Mouse (Mus musculus): ENCODE measurements around the gene Trim54. TPM values are rescaled to one million over a fixed set of nuclear protein-coding genes. Genes with fewer than 3 reads are reported as not detected.
A peak's percentile ranks its signal among the peaks of the same experiment; 100 is the strongest.

Gene Trim54
- total RNA-seq, 2 experiments from 2014 or later, result 1.4 to 2.8 TPM

DNA sequence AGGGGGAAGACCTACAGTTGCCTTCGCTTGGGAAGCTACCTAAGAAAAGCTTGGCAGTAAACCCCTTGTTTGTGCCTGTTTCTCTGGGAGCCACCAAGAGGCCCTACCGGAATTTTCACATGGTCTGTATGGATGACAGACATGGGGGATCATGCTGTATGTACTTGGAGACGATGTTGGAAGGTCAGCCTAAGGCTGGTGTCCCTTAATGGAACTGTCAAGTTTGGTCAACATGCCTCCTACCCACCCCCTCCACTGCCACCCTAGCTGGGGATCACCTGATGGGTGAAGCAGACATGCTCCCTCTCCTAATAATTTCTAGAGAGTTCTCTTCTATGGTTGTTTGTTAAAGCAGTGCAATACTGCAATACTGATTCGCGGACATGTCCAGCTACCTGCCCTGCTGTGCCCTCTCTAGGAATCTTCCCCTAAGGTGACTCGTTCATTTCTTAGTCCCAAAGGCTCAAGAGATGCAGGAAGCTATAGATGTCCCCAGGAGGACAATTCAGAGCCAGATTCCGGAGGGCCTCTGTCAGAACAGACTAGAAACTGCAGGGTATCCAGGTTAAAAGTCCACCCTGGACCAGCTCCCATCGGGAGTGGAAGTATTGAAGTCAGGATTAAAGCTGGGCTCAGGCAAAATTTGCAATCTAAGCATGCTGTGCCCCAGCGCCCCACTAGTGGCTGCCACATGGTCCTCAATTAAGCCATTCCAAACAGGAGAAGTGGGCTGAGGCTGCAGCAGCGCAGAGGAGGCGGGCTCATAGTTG lies 20.6 kb upstream of the Trim54 start:
- DNase-seq (ENCODE audit: low spot score in 2 of 2), result no peak
- intact Hi-C loops (cut with DNase I), result no loop called here

DNA sequence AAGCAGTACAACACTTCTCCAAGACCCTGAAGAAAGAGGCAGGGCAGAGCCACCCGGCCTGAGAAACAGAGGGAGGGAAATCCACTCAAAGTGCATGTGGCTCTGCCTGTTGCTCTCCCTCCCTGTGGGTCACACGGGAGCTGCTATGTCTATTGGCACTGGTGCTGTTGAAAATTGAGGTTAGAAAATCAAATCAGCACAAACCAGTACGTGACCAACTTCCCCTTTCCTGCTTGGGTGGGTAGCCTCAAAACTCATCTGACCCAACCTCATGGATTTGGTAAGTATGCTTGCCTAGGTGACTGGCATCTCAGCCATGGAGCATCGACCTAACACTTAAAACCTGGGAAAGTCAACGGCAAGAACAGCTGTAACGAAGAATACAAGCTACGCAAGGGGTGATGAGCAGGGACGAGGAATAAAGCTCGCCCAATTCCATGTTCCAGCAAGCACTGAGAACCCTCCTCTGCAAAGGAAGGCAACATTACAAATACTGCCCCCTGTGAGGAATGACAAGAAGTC lies 10.6 kb upstream of the Trim54 start, which contains the start of gene Dnajc5g:
Gene Dnajc5g (plus strand): TSS at position 472 of the 522 bp plus-strand sequence.
- DNase-seq (ENCODE audit: low spot score in 2 of 2), result no peak
- intact Hi-C loops (cut with DNase I), result no loop called here

DNA sequence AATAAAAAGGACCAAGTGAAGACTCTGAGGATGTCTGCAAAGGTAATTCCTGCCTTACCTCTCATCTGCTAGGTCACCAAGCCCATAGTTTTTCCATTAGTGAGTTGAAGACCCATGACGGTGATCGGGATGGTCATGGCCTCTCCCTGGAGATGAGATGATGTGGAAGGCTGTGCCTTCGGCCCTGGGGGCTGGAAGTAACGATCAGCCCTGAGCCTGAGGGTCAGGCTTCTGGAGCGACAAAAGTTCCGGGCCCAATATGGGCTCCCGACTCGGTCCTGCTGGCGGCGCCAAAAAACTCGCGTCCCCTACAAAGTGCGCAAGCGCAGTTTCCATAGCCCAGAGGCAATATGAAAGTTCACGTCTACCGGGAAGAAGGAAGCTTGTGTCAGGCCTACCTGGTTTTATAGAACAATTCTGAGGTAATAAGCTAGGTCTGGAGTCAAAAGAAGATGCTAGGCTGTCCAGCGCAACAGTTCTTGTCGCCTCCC lies 8.5 kb upstream of the Trim54 start, which contains the start of gene Slc30a3:
Gene Slc30a3 (minus strand): TSS at position 238 of the 491 bp plus-strand sequence.
- intact Hi-C loops (cut with DNase I), result no loop called here

DNA sequence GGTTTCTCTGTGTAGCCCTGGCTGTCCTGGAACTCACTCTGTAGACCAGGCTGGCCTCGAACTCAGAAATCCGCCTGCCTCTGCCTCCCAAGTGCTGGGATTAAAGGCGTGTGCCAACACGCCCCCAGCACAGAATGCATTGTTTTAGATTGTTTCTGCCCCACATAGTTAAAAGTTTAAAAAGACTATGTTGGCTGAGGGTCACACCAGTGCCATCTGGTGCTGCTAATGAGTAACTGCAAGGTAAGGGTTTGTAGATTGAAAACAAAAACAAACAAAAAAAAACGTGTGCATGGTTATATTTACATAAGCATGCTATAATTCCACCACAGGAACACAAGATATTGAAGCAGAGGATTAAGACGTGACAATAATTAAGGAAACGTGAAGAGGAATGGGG lies 5.7 kb upstream of the Trim54 start:
- intact Hi-C loops (cut with DNase I), result no loop called here
- DNase-seq (ENCODE audit: low spot score in 2 of 2), result no peak

More for the DNA sequence above, 8.5 kb upstream of the Trim54 start, which contains the start of gene Slc30a3:
- DNase-seq (ENCODE audit: low spot score in 2 of 2), result no peak

DNA sequence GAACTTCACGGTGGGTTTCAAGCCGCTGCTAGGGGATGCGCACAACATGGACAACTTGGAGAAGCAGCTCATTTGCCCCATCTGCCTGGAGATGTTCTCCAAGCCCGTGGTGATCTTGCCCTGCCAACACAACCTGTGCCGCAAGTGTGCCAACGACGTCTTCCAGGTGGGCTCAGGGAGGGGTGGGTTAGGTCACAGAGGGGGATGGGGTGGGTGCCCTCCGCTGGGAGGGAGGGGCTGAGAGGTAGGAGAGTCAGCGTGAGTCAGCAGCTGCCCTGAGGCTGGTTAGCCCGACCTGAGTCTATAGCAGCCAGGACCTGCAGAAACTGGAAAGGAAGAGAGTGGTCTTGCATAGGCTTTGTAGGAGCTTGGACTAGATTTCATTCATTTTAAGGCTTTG lies 400 bp downstream of the Trim54 start:
- intact Hi-C loops (cut with DNase I), result no loop called here
- no peak for DNase-seq (ENCODE audit: low spot score in 2 of 2)

DNA sequence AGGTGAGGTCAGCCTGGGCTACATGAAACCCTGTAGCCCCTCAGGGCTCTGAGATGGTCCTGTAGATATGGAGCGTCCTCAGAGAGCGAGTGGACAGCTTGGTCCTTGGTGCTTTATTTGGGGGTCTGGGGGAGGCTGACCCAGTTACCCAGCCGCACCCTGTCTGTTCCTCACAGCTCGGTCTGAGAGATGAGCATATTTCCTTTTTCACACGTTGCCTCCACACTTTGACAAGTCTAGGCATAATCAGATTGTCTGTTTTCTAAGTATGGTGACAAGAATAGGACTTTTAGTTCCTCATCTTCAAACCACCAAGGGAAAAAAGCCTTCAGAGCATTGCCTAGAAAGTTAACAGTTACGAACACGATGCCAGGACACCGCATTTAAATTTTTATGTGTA lies 4.6 kb downstream of the Trim54 start:
- DNase-seq (ENCODE audit: low spot score in 2 of 2), result peak; percentile 38 to 50
- intact Hi-C loops (cut with DNase I), result loop anchor here (5.0 kb wide), 1 partner anchor 39 kb away; no protein-coding TSS in a partner anchor

DNA sequence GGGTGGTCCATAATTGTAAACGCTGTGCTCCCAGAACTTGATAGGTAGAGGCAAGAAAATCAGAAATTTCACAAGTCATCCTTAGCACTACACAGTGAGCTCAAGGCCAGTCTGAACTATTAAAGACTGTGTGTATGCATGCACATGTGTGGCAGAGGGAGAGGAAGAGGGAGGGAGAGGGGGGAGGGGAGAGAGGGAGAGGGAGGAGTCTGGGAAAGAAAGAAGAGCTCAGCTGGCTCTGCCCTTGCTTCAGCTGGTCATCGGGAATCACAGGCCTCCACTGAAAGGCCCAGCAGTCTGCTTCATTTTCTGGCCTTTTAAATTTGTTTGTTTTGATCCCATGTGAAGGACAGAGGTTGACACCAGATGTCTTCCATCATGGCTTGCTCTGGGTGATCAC lies 7.0 kb downstream of the Trim54 start:
- no peak for DNase-seq (ENCODE audit: low spot score in 2 of 2)
- intact Hi-C loops (cut with DNase I), result loop anchor here (5.0 kb wide), 1 partner anchor 41 kb away; no protein-coding TSS in a partner anchor

DNA sequence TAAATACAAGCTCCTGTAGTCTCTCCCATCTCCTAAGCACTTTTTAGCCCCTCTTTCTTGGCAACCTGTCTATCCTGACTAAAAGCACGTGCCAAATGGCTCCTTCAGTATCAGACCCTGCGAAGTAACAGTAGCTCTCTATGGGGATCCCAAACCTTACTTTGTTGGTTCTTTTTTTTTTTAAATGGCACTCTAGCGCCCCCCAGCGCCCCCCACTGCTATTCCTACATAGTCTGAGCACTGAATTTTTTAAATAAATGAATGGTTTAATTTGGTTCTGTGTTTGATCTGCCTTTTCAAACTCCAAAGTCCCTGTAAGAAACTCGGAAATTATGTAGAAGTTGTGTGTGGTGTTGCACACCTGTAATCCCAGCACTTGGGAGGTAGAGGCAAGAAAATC lies 9.5 kb downstream of the Trim54 start:
- intact Hi-C loops (cut with DNase I), result no loop called here
- DNase-seq (ENCODE audit: low spot score in 2 of 2), result no peak

DNA sequence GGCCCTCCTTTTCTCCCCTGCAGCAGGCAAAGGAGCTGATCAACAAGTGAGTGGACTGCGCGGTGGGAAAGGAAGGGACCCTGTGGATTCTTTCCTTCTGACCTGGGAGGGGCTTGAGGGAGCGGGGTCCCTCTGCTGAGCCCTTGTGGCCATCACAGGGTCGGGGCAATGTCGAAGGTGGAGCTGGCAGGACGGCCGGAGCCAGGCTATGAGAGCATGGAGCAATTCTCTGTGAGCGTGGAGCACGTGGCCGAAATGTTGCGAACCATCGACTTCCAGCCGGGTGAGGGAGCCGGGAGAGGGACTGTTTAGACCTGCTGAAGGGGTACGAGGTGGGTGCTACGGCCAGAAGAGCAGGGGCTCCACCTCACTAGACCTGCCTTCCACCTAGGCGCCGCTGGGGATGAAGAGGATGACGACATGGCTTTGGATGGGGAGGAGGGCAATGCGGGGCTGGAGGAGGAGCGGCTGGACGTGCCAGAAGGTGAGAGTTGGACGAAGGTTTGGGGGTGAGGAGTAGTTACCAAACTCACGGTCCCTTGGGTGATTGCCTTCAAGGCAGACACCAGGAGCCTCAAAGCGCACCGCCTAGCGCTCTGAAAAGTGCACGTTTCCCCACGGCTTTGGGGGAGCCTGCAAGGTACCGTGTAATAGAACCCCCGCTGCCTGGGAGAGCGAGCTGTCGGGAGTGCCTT lies 20.4 kb downstream of the Trim54 start:
- DNase-seq (ENCODE audit: low spot score in 2 of 2), result no peak
- intact Hi-C loops (cut with DNase I), result no loop called here

DNA sequence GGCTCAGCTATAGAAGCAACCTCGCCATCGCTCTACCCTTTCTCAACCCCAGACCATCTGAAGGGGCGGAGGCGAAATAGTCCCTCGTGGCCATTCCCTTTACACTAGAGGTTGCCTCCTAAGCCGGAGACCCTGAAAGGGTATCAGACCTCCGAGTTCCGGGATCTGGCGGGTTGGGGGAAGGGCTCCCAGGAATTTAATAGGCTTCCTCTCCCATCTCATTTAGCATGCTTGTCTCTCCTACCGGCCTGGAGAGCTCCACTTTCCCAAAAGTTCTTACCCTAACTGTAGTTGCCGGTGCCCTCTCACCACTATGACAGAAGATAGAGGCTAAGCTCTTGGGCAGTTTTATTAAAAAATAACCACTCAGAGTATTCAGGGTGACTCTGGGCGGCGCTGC lies 21.1 kb downstream of the Trim54 start:
- DNase-seq (ENCODE audit: low spot score in 2 of 2), result no peak
- intact Hi-C loops (cut with DNase I), result no loop called here

DNA sequence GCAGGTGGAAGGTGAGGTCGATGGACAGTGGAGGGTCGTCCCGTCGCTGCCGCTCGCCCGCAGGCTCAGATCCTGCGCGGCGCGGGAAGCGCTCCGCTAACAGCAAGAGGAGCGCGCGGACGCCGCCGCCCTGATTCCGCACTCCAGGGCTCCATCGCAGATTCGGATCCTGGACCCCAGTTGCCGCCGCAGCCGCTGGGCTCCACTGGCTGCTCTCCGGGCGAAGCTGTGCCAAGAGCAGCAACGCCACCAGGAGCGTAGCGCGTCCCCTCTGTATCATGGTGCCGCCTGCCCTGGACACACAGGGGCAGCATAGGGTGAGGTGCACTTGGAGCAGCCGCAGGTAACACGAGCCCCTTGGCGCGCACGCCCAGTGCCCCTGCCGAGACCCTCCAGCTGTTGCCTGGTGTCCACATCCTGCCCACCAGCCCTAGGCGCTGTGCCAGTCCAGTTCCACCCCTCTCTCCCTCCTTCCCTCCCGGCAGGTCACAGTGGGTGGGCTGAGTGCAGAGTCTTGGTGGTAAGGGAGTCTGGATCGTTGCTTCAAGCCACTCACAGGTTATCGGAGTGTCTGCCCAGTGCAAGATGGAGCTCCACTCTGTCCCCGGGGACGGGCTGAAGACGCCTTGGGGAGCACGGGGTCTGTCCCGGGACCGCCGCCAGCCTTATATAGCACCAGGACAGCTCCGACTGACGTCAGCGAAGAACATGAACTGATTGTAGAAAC lies 21.9 kb downstream of the Trim54 start, which contains the start of gene Ucn:
Gene Ucn (minus strand): TSS at position 589 of the 727 bp plus-strand sequence.
- DNase-seq (ENCODE audit: low spot score in 2 of 2), result no peak

DNA sequence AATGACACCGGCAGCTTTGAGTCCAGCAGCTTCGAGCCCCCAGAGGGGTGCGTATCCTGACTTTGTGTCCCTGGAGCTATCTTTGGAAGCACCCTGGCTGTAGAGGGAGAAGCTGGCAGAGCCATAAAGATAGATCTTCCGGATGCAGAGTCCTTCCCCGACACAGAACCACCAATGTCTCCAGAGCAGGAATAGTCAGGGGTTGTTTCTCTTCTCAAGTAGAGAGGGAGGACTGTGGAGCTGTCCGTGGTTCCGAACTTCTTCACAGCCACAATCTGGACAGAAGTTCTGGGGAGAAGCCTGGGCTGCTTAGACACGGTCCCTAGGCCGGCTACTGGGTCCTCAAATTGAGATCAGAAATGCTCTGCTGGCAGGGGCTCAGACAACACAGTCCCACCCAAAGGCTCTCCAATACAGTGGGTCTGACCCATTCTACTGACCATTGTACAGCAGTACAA lies 22.5 kb downstream of the Trim54 start:
- no peak for DNase-seq (ENCODE audit: low spot score in 2 of 2)
- intact Hi-C loops (cut with DNase I), result no loop called here

More for the DNA sequence above, 21.9 kb downstream of the Trim54 start, which contains the start of gene Ucn:
- intact Hi-C loops (cut with DNase I), result no loop called here

DNA sequence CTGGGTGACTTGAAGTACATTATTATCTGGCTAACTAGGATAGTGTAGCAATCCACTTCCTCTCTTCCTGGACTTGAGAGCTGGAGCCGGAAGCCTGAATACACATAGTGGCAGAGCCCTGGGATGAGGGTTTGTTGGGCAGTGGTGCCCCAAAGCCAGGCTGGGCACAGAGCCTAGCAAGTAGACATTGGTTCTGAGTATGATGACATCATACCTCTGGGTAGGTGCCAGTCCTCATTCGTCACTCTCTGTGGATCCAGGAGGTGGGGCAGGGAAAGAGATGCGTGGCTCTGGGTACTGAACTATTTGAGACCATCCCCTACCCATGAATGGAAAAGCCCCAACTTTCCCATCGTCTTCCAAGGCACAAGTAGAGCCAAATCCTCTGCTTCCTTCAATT lies 33.3 kb downstream of the Trim54 start:
- DNase-seq (ENCODE audit: low spot score in 2 of 2), result no peak
- intact Hi-C loops (cut with DNase I), result no loop called here

DNA sequence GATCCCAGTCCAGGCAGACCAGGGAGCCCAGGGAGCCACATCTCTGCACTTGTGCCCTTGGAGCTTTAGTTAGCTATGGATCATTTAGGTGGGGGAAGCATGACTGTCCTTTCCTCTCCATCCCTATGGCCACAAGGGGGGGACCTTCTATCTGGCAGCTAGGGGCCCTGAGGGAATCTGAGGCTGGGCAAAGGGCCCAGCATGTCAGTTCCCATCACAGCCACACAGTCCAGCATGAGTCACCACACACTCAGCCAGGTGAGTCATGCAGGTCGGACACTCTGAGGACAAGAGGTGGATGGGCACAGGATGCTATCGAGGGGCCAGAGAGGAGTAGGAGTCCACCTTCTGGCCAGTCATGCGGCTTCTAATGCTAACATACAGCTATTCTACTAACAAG lies 35.2 kb downstream of the Trim54 start:
- intact Hi-C loops (cut with DNase I), result no loop called here
- no peak for DNase-seq (ENCODE audit: low spot score in 2 of 2)

DNA sequence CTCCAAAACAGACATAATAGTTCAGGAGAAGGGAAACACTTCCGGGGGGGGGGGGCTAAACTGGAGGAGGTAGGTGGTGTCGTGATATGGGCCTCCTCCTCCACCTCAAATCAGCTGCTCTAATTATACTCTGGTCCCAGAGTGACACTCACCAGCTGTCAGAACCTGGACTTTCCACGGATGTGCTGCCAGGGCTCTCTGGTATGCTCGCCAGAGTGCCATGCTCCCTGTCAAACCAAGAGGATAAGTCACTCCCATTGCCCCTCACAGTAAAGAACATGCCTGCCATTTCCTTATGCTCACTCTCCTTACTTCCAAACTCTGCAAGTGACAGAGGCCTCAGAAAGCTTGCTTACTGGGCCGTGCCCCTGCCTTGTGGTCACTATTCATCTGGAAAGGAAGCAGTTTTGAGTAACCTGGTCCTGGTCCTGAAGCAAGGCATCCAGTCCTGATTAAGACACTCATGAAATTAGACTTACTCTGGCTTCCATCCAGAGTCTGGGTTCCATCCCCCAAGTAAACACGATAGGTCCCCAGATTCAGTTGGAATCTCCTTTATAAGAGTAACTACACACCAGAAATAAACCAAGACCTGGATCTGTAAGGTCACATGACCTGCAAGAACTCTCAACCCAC lies 37.1 kb downstream of the Trim54 start:
- intact Hi-C loops (cut with DNase I), result no loop called here
- peak in 1 of 2 experiments; percentile 15 for DNase-seq (ENCODE audit: low spot score in 2 of 2)

DNA sequence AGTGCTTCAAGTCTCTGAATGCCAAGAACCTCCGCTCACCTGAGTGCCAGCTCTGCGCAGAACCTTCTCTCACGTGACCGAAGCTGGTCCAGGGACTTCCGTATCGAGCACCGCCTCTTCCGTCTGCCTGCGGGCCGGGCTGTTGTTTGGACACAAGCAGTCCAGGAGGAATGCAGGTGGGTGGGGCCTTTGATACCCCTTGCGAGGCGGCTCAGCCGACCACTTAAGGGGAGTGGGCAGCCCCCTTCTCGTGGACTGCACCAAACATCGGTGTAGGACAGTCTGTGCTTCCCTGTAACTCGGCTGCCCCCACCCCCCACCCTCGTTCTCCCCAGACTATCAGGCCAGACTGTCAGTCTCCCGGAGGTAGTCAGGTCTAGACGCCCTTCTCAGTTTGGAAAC lies 37.6 kb downstream of the Trim54 start, which contains the start of gene Mpv17:
Gene Mpv17 (minus strand): TSS at position 100 of the 402 bp plus-strand sequence.
- intact Hi-C loops (cut with DNase I), result no loop called here

DNA sequence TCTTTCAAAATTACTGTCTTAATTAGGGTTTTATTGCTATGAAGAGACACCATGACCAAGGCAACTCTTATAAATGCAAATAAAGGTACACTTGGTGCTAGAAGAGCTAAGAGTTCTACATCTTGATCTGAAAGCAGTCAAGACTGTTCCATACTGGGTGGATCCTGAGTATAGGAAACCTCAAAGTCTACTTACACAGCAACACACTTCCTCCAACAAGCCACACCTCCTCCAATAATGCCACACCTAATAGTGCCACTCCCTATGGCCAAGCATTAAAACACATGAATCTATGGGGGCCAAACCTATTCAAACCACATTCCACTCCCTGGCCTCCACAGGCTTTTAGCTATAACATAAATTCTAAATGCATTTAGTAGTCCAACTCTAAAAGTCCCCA lies 46.0 kb downstream of the Trim54 start:
- DNase-seq (ENCODE audit: low spot score in 2 of 2), result no peak
- intact Hi-C loops (cut with DNase I), result no loop called here

More for the DNA sequence above, 37.6 kb downstream of the Trim54 start, which contains the start of gene Mpv17:
- DNase-seq (ENCODE audit: low spot score in 2 of 2), result peak; percentile 84 to 87

DNA sequence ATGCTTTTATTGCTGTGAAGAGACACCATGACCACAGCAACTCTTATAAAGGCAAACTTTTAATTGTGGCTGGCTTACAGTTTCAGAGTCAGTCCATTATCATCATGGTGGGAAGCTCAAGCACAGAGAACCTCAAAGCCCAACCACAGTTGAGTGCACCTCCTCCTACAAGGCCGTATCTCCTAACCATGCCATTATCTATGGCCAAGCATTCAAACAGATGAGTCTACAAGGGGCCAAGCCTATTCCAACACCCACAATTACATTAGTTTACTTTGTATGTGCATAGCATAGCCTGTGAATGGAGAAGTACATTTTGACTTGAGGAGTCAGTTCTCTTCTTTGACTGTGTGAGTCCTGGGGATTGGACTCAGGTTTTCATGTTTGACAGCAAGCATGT lies 48.4 kb downstream of the Trim54 start:
- intact Hi-C loops (cut with DNase I), result no loop called here
- DNase-seq (ENCODE audit: low spot score in 2 of 2), result no peak

DNA sequence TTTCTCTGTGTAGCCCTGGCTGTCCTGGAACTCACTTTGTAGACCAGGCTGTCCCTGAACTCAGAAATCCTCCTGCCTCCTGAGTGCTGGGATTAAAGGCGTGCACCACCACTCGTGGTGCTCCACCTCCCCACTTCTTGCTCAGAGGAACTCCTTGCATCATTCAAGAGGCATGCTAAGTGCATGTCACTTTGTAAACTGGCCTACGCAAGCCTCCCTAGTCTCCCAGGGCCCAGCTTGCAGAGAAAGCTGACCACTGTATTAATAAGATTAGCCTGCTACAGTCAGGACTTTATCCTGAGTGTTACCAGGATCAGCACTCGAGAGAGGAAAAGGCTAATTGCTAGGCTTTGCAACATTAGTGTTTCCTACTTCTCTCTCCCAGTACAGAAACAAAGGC lies 52.1 kb downstream of the Trim54 start:
- intact Hi-C loops (cut with DNase I), result no loop called here
- no peak for DNase-seq (ENCODE audit: low spot score in 2 of 2)

Data from left cerebral cortex, postnatal 36 days (tissue).